ENCODE assay signal across 12 mouse cellular contexts in the genomic region with DNA sequence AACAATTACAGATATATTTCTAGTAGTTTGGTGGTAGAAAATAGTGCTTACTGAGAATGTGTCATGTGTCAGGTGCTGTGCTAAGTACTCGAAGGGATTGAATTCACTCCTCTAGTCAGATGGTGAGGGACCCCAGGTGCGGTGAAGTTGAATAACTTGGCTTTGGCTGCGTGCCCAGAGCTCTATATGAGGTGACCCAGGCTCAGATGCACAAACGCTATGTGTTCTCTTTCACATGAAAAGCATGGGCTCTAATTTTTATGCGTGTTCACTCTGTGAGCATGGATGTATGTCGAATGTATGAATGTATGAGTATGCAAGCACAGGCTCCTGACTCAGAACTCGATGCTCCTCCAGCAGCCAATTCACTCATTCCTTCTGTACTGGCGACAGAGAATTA.
DNase-seq lines count a peak whose midpoint lies in the region; ATAC-seq lines count a peak whose summit lies in the region.
"Had no signal": no experiment of that assay in that cellular context is flagged by ENCODE, and none has a peak within 500 bp of the region (broad histone marks: within the 10 kb centered on the region; RNA-seq: fewer than 3 reads in every experiment).

No protein-coding gene starts in this region.

- no peak overlapping the region for H3K4me2 ChIP-seq in midbrain, embryonic 11.5 days
- no peak overlapping the region for H3K4me2 ChIP-seq in midbrain, embryonic 15.5 days
- H3K4me2 ChIP-seq in hindbrain, embryonic 16.5 days (ENCODE audit: low read length) = no peak overlapping the region
- H3K4me2 ChIP-seq: lung, embryonic 15.5 days had no signal

- no peak for ATAC-seq in midbrain, embryonic 11.5 days (ENCODE audit: low FRiP score)
- no peak for ATAC-seq in midbrain, embryonic 15.5 days (replicated peaks)
- peak; percentile 51; the same call in 1 of the 2 replicates for ATAC-seq in hindbrain, embryonic 16.5 days
- ATAC-seq: activated CD4-positive, CD25-positive, alpha-beta regulatory T cell, adult 4 months had no signal

- H3K27me3 ChIP-seq in midbrain, embryonic 11.5 days (ENCODE audit: control insufficient read depth, insufficient read depth, low read length) = no peaks in the 10 kb centered on the region
- no peaks in the 10 kb centered on the region for H3K27me3 ChIP-seq in midbrain, embryonic 15.5 days (replicated peaks)
- no peaks in the 10 kb centered on the region for H3K27me3 ChIP-seq in hindbrain, embryonic 16.5 days (replicated peaks; ENCODE audit: control insufficient read depth, insufficient read depth, low read length)
- H3K27me3 ChIP-seq: lung, embryonic 15.5 days had no signal

- no peaks in the 10 kb centered on the region for H3K36me3 ChIP-seq in midbrain, embryonic 11.5 days (ENCODE audit: control insufficient read depth, insufficient read depth, low read length)
- H3K36me3 ChIP-seq in midbrain, embryonic 15.5 days (replicated peaks) = no peaks in the 10 kb centered on the region
- no peaks in the 10 kb centered on the region for H3K36me3 ChIP-seq in hindbrain, embryonic 16.5 days (ENCODE audit: control insufficient read depth, insufficient read depth, low read length)
- H3K36me3 ChIP-seq: lung, embryonic 15.5 days had no signal

- no peak overlapping the region for H3K9ac ChIP-seq in midbrain, embryonic 11.5 days (ENCODE audit: low read length)
- H3K9ac ChIP-seq in midbrain, embryonic 15.5 days = no peak overlapping the region
- H3K9ac ChIP-seq in hindbrain, embryonic 16.5 days (ENCODE audit: low read depth, low read length) = no peak overlapping the region
- H3K9ac ChIP-seq: lung, embryonic 15.5 days had no signal

- DNase-seq in embryo, embryonic 11 days = peak; percentile 45
- DNase-seq in embryo, embryonic 9.5 days (ENCODE audit: extremely low spot score) = no peak
- DNase-seq in midbrain, embryonic 11.5 days (ENCODE audit: low spot score, missing footprints) = peak; percentile 84
- peak; percentile 62 for DNase-seq in retina, embryonic 14.5 days (ENCODE audit: low spot score)
- DNase-seq in thymus, postnatal 25 days = no peak
- DNase-seq in urinary bladder, postnatal 4 days (ENCODE audit: low spot score in 2 of 2) = no peak
- DNase-seq: kidney, adult 18-20 months; thymus, adult 2 months had no signal

- H3K27ac ChIP-seq in midbrain, embryonic 11.5 days (ENCODE audit: low read depth, low read length) = no peak overlapping the region; the same call in 1 of the 2 replicates
- H3K27ac ChIP-seq in midbrain, embryonic 15.5 days = no peak overlapping the region
- H3K27ac ChIP-seq in hindbrain, embryonic 16.5 days (ENCODE audit: low read depth, low read length) = no peak overlapping the region; the same call in 1 of the 2 replicates
- H3K27ac ChIP-seq: lung, embryonic 15.5 days had no signal

- 47% methylated on average over 8 of the region's 8 CpGs for WGBS in midbrain, embryonic 11.5 days
- WGBS in midbrain, embryonic 15.5 days = 28% methylated on average over 8 of the region's 8 CpGs
- 23% methylated on average over 8 of the region's 8 CpGs for WGBS in hindbrain, embryonic 16.5 days

- H3K4me1 ChIP-seq in midbrain, embryonic 11.5 days (ENCODE audit: control insufficient read depth, insufficient read depth, low read length) = peaks cover 10% of the 10 kb centered on the region
- peaks cover 20% of the 10 kb centered on the region for H3K4me1 ChIP-seq in midbrain, embryonic 15.5 days
- peaks cover 15% of the 10 kb centered on the region for H3K4me1 ChIP-seq in hindbrain, embryonic 16.5 days (ENCODE audit: control insufficient read depth, insufficient read depth, low read depth, low read length)

- no peak overlapping the region for H3K4me3 ChIP-seq in midbrain, embryonic 11.5 days (ENCODE audit: low read depth, low read length)
- no peak overlapping the region for H3K4me3 ChIP-seq in midbrain, embryonic 15.5 days
- H3K4me3 ChIP-seq in hindbrain, embryonic 16.5 days (ENCODE audit: low read length) = no peak overlapping the region
- H3K4me3 ChIP-seq: lung, embryonic 15.5 days had no signal

- H3K9me3 ChIP-seq in midbrain, embryonic 11.5 days (ENCODE audit: control insufficient read depth, low read length) = no peaks in the 10 kb centered on the region
- H3K9me3 ChIP-seq in midbrain, embryonic 15.5 days = no peaks in the 10 kb centered on the region
- H3K9me3 ChIP-seq in hindbrain, embryonic 16.5 days (ENCODE audit: control insufficient read depth, low read length) = no peaks in the 10 kb centered on the region
- H3K9me3 ChIP-seq: lung, embryonic 15.5 days had no signal

Comparison
In these comparisons a context has a peak if more than half of its experiments do, and no peak if none do; other contexts are left out.
1. DNase-seq: peak in embryo, embryonic 11 days (single experiment), midbrain, embryonic 11.5 days (single experiment) and retina, embryonic 14.5 days (single experiment); none in embryo, embryonic 9.5 days (single experiment), thymus, postnatal 25 days (single experiment) and urinary bladder, postnatal 4 days (0 of 2).